Mouse (Mus musculus) adrenal gland (tissue): Measurements from ENCODE around the gene 1700010I14Rik.

ENCODE experiments used
- intact Hi-C: fragments of 180-260 bp; cut with DNase I; formaldehyde crosslinking; loops from one replicate; pipeline ENCODE4 v1.15.1; 2025

Gene 1700010I14Rik

GRCm38 (mm10) chr17:9023198-9023942 lies 35.2 kb downstream of the 1700010I14Rik start:
- intact Hi-C loops, result no loop called here

- intact Hi-C loops, result loop anchor here (1.0 kb wide), 1 partner anchor 118 kb away; no protein-coding TSS in a partner anchor
These were observed 42.0 kb downstream of the 1700010I14Rik start for GRCm38 (mm10) chr17:9030181-9030580.

- intact Hi-C loops, result no loop called here
These were observed 43.4 kb downstream of the 1700010I14Rik start for GRCm38 (mm10) chr17:9031241-9032141.

GRCm38 (mm10) chr17:9032362-9033044 lies 44.4 kb downstream of the 1700010I14Rik start:
- intact Hi-C loops, result no loop called here

- intact Hi-C loops, result no loop called here
These were observed 45.4 kb downstream of the 1700010I14Rik start for GRCm38 (mm10) chr17:9033511-9033910.

- intact Hi-C loops, result no loop called here
These were observed 47.6 kb downstream of the 1700010I14Rik start for GRCm38 (mm10) chr17:9035561-9036348.

GRCm38 (mm10) chr17:9042723-9043122 lies 54.6 kb downstream of the 1700010I14Rik start:
- intact Hi-C loops, result no loop called here

- intact Hi-C loops, result no loop called here
These were observed 64.4 kb downstream of the 1700010I14Rik start for GRCm38 (mm10) chr17:9052441-9052980.

GRCm38 (mm10) chr17:9059360-9059932 lies 71.3 kb downstream of the 1700010I14Rik start:
- intact Hi-C loops, result no loop called here
